25 mouse cellular contexts compared by ENCODE assay signal in the genomic region with DNA sequence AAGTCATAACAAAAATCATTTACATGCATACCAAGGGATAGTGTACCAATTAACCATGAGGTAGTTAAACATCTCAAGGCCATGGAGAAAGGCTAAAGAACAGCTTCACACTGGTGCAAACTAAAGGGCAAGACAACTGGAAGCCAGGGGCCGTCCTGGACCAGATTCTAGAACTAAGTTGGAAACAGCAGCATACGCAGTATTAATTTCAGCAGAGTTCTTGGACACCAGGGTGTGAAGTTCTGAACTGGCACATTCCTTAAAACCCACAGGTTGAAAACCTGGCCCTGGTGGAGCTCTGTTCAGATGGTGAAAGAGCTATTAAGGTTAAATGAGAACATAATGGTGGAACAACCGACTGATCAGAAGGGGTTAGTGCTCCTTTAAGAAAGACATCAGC. TPM values are rescaled to one million over a fixed set of nuclear protein-coding genes. Genes with fewer than 3 reads are reported as not detected.
DNase-seq lines count a peak whose midpoint lies in the region; ATAC-seq and TF ChIP-seq lines count a peak whose summit lies in the region.
"Had no signal": no experiment of that assay in that cellular context is flagged by ENCODE, and none has a peak within 500 bp of the region (broad histone marks: within the 10 kb centered on the region; RNA-seq: fewer than 3 reads in every experiment).

No protein-coding gene starts in this region.

- TF ChIP-seq POLR2A in lung, adult 2 months (IDR thresholded peaks at IDR 0.05; ENCODE audit: borderline replicate concordance, extremely low read depth, low read depth, low read length), result no peak

- no peak for ATAC-seq in kidney, embryonic 14.5 days (ENCODE audit: low FRiP score, low TSS enrichment)
- no peak for ATAC-seq in stomach, postnatal 0 days (ENCODE audit: low FRiP score, low TSS enrichment)
- ATAC-seq: activated CD4-positive, CD25-positive, alpha-beta regulatory T cell, adult 4 months; forebrain, embryonic 13.5 days; forebrain, embryonic 16.5 days; hindbrain, embryonic 16.5 days had no signal

- H3K27me3 ChIP-seq in kidney, embryonic 14.5 days (ENCODE audit: control insufficient read depth, insufficient read depth, low read length), result no peaks in the 10 kb centered on the region
- no peaks in the 10 kb centered on the region for H3K27me3 ChIP-seq in stomach, postnatal 0 days (ENCODE audit: control insufficient read depth, insufficient read depth, low read length)
- H3K27me3 ChIP-seq: forebrain, embryonic 13.5 days; heart, embryonic 12.5 days; heart, embryonic 15.5 days; hindbrain, embryonic 13.5 days had no signal

- no peak for TF ChIP-seq EP300 in stomach, postnatal 0 days (optimal IDR thresholded peaks at IDR 0.05)

- no peak overlapping the region for H3K4me3 ChIP-seq in kidney, embryonic 14.5 days (ENCODE audit: low read length)
- no peak overlapping the region for H3K4me3 ChIP-seq in stomach, postnatal 0 days (ENCODE audit: low read depth, low read length)
- H3K4me3 ChIP-seq in lung, adult 2 months (replicated peaks; ENCODE audit: extremely low read depth, low read depth, low read length), result no peak overlapping the region
- H3K4me3 ChIP-seq: forebrain, embryonic 10.5 days; forebrain, embryonic 13.5 days; heart, embryonic 12.5 days; heart, embryonic 15.5 days; hindbrain, embryonic 10.5 days; hindbrain, embryonic 13.5 days had no signal

- H3K36me3 ChIP-seq in kidney, embryonic 14.5 days (ENCODE audit: control insufficient read depth, insufficient read depth, low read length), result no peaks in the 10 kb centered on the region
- no peaks in the 10 kb centered on the region for H3K36me3 ChIP-seq in stomach, postnatal 0 days (ENCODE audit: control insufficient read depth, insufficient read depth, low read length)
- H3K36me3 ChIP-seq: heart, embryonic 15.5 days; hindbrain, embryonic 13.5 days had no signal

- H3K9ac ChIP-seq in kidney, embryonic 14.5 days (ENCODE audit: low read depth, low read length), result no peak overlapping the region
- 0 out of 2 replicates have a peak overlapping the region, but pooled peaks have one; percentile 13 for H3K9ac ChIP-seq in stomach, postnatal 0 days (ENCODE audit: low read length)
- H3K9ac ChIP-seq: forebrain, embryonic 13.5 days; heart, embryonic 12.5 days; heart, embryonic 15.5 days; hindbrain, embryonic 13.5 days had no signal

- 89% methylated on average over 3 of the region's 3 CpGs for WGBS in kidney, embryonic 14.5 days
- WGBS in stomach, postnatal 0 days, result 89% methylated on average over 3 of the region's 3 CpGs
- WGBS in lung, adult 2 months, result 81% methylated on average over 3 of the region's 3 CpGs

- no peak overlapping the region for H3K4me2 ChIP-seq in kidney, embryonic 14.5 days (replicated peaks; ENCODE audit: low read depth, low read length)
- H3K4me2 ChIP-seq in stomach, postnatal 0 days (replicated peaks; ENCODE audit: low read depth), result no peak overlapping the region
- H3K4me2 ChIP-seq: forebrain, embryonic 13.5 days; heart, embryonic 12.5 days; heart, embryonic 15.5 days; hindbrain, embryonic 13.5 days had no signal

- H3K27ac ChIP-seq in kidney, embryonic 14.5 days (ENCODE audit: low read depth, low read length), result no peak overlapping the region
- no peak overlapping the region for H3K27ac ChIP-seq in stomach, postnatal 0 days (replicated peaks)
- H3K27ac ChIP-seq: forebrain, embryonic 10.5 days; forebrain, embryonic 13.5 days; heart, embryonic 15.5 days; hindbrain, embryonic 10.5 days; hindbrain, embryonic 13.5 days had no signal

- intact Hi-C loops in gastrocnemius, postnatal 36 days (cut with DNase I), result no loop called here

- peaks cover 12% of the 10 kb centered on the region; the same call in 1 of the 2 replicates for H3K4me1 ChIP-seq in kidney, embryonic 14.5 days (ENCODE audit: control insufficient read depth, insufficient read depth, low read length)
- no peaks in the 10 kb centered on the region for H3K4me1 ChIP-seq in stomach, postnatal 0 days (replicated peaks; ENCODE audit: control insufficient read depth, insufficient read depth)
- H3K4me1 ChIP-seq in lung, adult 2 months (ENCODE audit: control insufficient read depth, insufficient read depth, low read length), result peaks cover 6% of the 10 kb centered on the region

- DNase-seq in gastrocnemius, adult 18-20 months (ENCODE audit: low spot score), result peak; percentile 63
- no peak for DNase-seq in gastrocnemius, postnatal 36 days
- DNase-seq in kidney, adult 11 months, result peak; percentile 33
- DNase-seq in kidney, adult 9 months, result peak; percentile 59
- no peak for DNase-seq in kidney, postnatal 14 days
- no peak for DNase-seq in stomach, postnatal 0 days (ENCODE audit: low spot score)
- no peak for DNase-seq in lung, adult 2 months
- DNase-seq: adrenal gland, adult 8-10 months; adrenal gland, postnatal 25 days; cerebellum, adult 11-12 months; cerebellum, adult 8-10 months; cerebellum, postnatal 14 days; heart, adult 18-20 months; heart, postnatal 10 days; heart, postnatal 36 days had no signal

- no peaks in the 10 kb centered on the region for H3K9me3 ChIP-seq in kidney, embryonic 14.5 days (ENCODE audit: control insufficient read depth, low read length)
- H3K9me3 ChIP-seq in stomach, postnatal 0 days (ENCODE audit: control insufficient read depth, low read length), result no peaks in the 10 kb centered on the region
- H3K9me3 ChIP-seq: forebrain, embryonic 10.5 days; forebrain, embryonic 13.5 days; heart, embryonic 12.5 days; heart, embryonic 15.5 days; hindbrain, embryonic 10.5 days; hindbrain, embryonic 13.5 days had no signal

- no peak for TF ChIP-seq CTCF in stomach, postnatal 0 days (IDR thresholded peaks at IDR 0.05; ENCODE audit: low read depth)
- no peak for TF ChIP-seq CTCF in lung, adult 2 months (IDR thresholded peaks at IDR 0.05; ENCODE audit: insufficient read depth, low read length)

RNA-seq across cellular contexts. Expression of gene Stxbp4, which starts 3.2 kb away (rescaled TPM):
- 10 to 100 TPM; 12.8 to 14.5 TPM for total RNA-seq in gastrocnemius, adult 18-20 months (2021)
- 10 to 100 TPM; 13.8 to 15.4 TPM for total RNA-seq in gastrocnemius, postnatal 36 days (2021)
- polyA plus RNA-seq in kidney, embryonic 14.5 days (2014; fragmentation: Nextera tagmentation; extraction: Ambion mirVana), result 25.7 and 29.3 TPM in 2 replicates
- 2.7 and 3.4 TPM in 2 replicates for polyA plus RNA-seq in stomach, postnatal 0 days (2015; fragmentation: Nextera tagmentation; extraction: Ambion mirVana)
- polyA plus RNA-seq in lung, adult 2 months (2012; rRNA removed), result 2.4 and 3.4 TPM in 2 replicates

RNA-seq across cellular contexts. Expression of gene Cox11, which starts 3.3 kb away (rescaled TPM):
- 10 to 100 TPM; 22.1 to 23.6 TPM for total RNA-seq in gastrocnemius, adult 18-20 months (2021)
- total RNA-seq in gastrocnemius, postnatal 36 days (2021), result 10 to 100 TPM; 21.5 to 21.8 TPM
- polyA plus RNA-seq in kidney, embryonic 14.5 days (2014; fragmentation: Nextera tagmentation; extraction: Ambion mirVana), result 30.4 and 33.5 TPM in 2 replicates
- polyA plus RNA-seq in stomach, postnatal 0 days (2015; fragmentation: Nextera tagmentation; extraction: Ambion mirVana), result 23.6 and 28.4 TPM in 2 replicates
- polyA plus RNA-seq in lung, adult 2 months (2012; rRNA removed), result 6.9 and 11.9 TPM in 2 replicates

RNA-seq across cellular contexts. Expression of gene Tom1l1, which starts 53.5 kb away (rescaled TPM):
- total RNA-seq in gastrocnemius, adult 18-20 months (2021), result 10 to 100 TPM; 13.5 to 16.1 TPM
- 10 to 100 TPM; 11.7 to 13.9 TPM for total RNA-seq in gastrocnemius, postnatal 36 days (2021)
- polyA plus RNA-seq in kidney, embryonic 14.5 days (2014; fragmentation: Nextera tagmentation; extraction: Ambion mirVana), result 26.5 and 36.6 TPM in 2 replicates
- polyA plus RNA-seq in stomach, postnatal 0 days (2015; fragmentation: Nextera tagmentation; extraction: Ambion mirVana), result 36.5 and 37.1 TPM in 2 replicates
- polyA plus RNA-seq in lung, adult 2 months (2012; rRNA removed), result 4.0 and 7.4 TPM in 2 replicates

Comparison
In these comparisons a context has a peak if more than half of its experiments do, and no peak if none do; other contexts are left out.
1. DNase-seq: peak in gastrocnemius, adult 18-20 months (single experiment), kidney, adult 11 months (single experiment) and kidney, adult 9 months (single experiment); none in gastrocnemius, postnatal 36 days (0 of 2), kidney, postnatal 14 days (single experiment), stomach, postnatal 0 days (single experiment) and lung, adult 2 months (single experiment).